Mouse (Mus musculus): ENCODE results near the gene Mrps24.

Mrps24 gene

DNA sequence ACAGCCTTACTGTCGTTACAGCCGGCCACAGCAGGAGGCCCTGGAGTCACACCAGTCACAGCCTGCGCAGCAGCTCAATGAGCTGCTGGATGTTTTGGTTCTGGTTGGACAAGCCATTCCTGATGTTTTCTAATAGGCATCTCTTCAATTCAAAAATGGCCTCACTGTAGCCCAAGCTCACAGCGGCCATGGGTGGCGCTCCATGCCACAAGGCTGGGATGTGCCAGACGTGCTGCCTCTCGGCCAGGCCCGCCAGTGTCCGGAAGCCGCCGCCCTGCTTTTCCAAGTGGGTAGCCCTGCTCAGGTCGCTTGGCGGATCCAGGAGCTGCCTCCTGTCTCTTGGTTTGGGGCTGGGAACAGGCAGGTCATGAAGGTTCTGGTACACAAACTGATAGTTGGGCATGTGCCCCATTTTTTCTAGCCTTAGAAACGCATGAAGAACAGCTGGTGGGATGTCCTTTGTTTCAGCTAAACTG, at the start of gene Mrps24:
TSS of gene Mrps24 (minus strand) at position 51 of the 476 bp plus-strand sequence.
- no peak for DNase-seq

GRCm38 (mm10) chr11:5762633-5762982, 47.1 kb upstream of the Mrps24 start:
- no peak for DNase-seq

DNA sequence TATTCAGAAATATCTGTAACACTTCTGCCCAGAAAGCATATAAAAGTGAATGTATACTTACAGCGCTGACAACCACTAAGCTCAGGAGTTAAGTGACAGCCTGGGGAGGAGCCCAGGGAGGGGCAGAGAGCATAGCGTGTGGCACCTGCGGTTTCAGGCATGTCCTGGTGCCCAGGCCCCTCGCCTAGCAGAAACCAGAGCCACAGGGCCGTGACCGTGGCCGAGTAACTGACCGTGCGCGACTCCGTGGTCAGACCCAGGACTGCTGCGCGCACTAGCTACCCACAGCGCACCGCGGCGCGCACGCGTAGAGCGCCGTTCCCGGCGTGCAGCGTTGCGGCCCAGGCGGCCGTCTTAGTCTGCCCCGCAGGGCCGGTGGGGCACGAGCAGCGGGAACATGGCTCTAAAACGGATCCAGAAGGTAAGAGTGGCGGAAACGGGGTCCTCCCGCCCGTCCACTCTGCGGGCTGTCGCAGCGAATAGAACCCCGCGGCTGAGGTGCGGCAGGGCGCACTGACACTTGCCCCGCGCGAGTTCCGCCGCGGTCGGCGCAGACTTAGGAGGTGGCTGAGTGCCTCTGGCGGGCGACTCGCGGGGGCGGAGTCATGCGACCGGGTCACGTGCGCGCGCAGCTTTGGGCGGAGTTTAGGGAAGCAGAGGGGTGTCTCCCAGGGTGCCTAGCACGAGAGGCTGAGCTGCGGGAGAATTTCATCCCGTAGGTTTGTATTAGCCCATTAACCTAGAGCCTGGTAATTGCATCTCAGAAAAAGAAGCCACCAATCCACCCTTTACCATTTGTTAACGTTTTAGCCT, 46.5 kb upstream of the Mrps24 start, which contains the start of gene Urgcp:
TSS of gene Urgcp (minus strand) at position 557 of the 813 bp plus-strand sequence.
- peak; percentile 96 for DNase-seq

DNA sequence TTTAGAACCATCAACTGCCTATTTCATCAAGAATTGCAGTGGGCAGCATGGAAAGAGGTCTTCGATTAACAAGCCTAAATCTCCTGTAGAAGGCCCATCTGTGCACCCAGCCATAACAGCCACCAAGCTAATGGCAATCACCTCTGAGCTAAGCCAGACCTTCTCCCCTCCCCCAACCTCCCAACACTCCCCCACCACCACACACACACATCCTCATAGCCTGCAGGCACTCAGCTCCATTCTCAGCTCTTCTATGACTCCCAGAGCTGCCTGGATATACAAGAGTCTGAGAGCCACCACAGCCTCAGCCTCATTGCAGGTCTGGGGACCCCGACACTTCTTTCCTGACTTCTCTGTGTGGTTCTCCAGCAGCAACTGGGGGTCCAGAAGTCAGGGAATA, 38.3 kb upstream of the Mrps24 start:
- no peak for DNase-seq

DNA sequence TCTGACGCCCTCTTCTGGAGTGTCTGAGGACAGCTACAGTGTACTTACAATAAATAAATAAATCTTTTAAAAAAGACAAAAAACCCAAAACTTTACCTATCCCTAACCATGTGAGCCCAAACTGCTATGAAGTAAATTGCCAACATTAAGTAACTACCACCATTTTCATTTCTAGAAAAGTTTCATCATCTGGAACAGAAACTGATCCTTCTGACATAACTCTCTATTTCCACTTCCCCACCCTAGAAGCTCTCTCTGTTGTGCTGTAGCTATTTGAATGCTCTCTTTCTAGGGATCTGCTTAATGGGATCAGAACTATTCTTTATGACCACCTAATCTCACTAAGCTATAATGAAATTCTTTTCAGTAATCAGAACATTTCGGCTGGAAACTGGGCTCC, 29.5 kb upstream of the Mrps24 start:
- no peak for DNase-seq

- DNase-seq = peak; percentile 42
These were observed 26.6 kb upstream of the Mrps24 start for GRCm38 (mm10) chr11:5742106-5742505.

GRCm38 (mm10) chr11:5740965-5741627, 25.6 kb upstream of the Mrps24 start:
- peak; percentile 82 for DNase-seq

DNA sequence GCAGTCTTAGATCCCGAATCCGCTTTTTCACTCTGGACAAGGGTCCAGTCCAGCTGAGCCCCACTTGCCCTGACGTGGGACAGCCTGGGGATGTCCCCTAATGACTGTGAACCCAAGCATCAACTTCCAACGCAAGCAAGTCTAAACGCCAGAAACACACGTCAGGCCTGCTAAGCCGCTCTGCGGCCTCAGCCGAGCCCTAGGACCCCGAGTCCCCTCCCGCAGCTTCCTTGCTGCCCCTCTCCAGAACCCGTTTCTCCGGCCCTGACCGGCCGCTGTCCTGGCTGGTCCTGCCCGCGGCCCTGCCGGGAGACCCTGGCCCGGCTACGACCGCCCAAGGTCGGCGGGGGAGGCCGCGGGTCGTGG, 25.1 kb upstream of the Mrps24 start:
- peak; percentile 40 for DNase-seq

DNA sequence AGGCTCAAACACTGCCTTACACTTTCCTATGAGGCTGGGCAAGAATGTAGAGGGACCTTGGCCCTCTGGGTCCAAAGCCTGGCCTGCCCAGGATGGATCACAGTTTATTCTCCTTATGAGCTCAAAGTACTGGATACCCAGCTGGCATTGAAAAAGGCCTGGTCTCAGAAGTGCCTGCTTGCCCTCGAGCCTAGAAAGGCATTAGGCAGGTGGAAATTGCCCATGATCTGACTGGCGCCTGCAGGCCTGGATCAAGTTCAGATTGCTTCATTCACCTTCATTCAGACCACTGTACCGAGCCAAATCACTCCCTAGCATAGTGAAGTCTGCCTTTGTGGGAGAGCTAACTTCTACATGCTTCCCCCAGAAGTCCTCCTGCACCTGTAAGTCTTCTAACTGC, 24.4 kb upstream of the Mrps24 start:
- no peak for DNase-seq

DNA sequence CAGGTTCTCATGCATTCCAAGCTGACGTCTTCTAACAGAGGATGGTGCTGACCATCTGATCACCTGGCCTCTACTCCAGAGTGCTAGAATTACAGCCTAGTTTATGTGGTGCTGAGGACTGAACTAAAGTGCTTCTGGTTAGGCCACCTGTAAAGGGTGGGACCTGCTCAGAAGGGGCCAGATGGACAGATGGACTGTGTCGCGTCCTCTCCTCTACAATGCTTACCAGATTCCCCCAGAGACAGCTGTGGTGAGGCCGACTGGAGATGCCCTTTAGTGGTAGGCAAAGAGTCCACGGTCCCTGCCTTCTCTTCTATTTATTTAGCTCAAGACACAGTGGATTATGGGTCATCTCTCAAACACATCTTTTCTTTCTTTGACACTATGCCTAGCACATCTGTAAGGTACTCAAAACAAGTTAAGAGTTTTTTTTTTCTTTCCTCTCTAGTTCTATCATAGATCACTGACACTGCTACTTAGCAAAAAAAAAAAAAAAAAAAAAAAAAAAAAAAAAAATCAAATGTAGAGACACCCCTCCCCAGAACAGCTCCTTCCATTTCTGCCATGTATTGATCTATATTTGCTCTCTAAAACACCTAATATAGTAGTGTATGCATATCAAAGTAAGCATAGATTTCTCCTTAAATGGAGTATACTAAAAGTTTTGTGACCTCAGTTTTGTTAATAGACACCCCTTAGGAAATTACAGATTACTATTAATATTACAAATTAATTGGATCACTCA, 23.6 kb upstream of the Mrps24 start:
- DNase-seq = no peak

DNA sequence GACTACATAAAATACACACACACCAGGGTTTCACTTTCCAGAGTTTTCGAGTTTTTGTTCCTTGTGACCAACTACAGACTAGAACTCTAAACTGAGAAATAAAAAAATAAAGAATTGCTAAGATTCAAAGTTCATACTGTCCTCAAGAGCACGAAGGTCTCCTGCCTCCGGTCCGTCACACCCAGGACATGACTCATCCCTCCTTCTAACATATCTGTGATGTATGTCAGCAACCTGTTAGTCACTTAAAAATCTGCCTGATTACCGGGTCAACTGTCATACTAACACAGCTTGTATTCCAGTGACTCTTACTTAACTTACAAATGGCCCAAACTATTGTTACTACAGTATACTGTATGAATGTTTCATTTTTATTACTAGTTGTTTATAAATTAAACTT, 21.7 kb upstream of the Mrps24 start:
- no peak for DNase-seq

GRCm38 (mm10) chr11:5734323-5734722, 18.8 kb upstream of the Mrps24 start:
- DNase-seq = no peak

GRCm38 (mm10) chr11:5732401-5732800, 16.9 kb upstream of the Mrps24 start:
- DNase-seq = no peak

DNA sequence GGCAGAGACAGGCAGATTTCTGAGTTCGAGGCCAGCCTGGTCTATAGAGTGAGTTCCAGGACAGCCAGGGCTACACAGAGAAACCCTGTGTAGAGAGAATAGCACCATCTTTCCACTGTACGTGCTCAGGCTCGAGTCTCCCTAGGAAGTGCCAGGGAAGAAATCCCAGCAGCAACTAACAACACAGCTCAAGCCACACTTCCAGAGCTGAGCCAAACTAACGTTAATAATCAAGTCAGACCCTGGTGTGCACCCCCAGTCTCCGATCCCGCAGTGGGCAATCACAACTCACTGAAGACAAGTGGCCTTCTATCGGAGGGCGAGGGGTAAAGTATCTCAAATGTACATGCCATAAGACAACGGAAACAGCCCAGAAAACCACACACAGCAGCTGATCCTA, 14.1 kb upstream of the Mrps24 start:
- DNase-seq = no peak

GRCm38 (mm10) chr11:5718611-5719354, 3.3 kb upstream of the Mrps24 start:
- DNase-seq = no peak

- peak; percentile 66 for DNase-seq
These were observed 1.6 kb upstream of the Mrps24 start for GRCm38 (mm10) chr11:5716938-5717705.

DNA sequence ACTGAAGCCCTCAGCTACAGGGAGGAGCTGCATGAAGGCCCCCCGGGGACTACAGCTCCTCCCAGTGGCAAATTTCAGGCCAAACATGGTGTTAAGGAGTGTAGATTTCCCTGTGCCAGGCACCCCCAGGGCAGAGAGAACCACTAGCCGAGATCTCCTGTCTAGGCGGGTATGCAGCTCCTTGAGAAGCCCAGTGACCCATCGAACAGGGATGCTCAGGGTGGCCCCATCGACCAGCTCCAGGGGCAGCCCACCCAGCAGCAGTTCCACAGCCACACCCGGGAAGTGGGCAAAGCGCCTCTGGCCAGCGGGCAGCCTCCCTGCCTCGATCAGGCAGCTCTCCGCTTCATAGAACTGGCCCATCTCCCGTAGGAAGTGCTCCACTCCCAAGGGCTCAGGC, 766 bp upstream of the Mrps24 start:
- no peak for DNase-seq

- no peak for DNase-seq
These were observed 301 bp downstream of the Mrps24 start for GRCm38 (mm10) chr11:5715179-5715578.

- peak; percentile 94 for DNase-seq
These were observed 7.7 kb downstream of the Mrps24 start for GRCm38 (mm10) chr11:5707530-5708353.

DNA sequence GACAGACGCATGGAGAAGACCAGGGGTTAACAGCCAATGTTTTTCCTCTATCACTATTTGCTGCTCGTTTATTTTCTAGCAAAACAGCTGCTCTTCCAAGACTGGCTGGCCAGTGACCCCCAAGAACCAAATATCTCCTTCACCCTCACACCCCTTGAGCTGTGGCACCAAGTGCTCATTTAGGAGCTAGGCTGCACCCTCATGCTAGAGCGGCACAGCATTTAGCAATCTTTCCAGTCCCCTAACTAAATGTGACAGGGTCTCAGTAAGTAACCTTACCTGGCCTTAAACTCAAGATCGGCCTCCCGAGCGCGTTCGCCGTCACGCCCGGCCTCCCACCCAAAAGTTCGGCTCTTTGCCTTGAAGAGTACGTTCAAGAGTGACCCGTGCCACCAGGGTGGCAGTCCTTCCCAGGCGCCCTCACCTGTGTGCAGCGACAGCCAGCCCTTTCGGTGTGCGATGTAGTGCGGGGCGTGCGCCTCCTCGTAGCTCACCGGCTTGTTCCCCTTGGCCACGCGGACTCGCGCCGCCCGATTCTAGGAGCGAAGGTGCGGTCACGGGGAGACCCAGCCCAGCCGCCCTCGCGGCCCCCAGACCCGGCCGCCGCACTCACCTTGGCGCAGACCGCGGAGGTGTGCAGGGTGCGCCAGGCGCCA, 8.5 kb downstream of the Mrps24 start:
- DNase-seq = peak; percentile 27

GRCm38 (mm10) chr11:5705972-5706371, 9.5 kb downstream of the Mrps24 start:
- DNase-seq = no peak
